In the genomic region with DNA sequence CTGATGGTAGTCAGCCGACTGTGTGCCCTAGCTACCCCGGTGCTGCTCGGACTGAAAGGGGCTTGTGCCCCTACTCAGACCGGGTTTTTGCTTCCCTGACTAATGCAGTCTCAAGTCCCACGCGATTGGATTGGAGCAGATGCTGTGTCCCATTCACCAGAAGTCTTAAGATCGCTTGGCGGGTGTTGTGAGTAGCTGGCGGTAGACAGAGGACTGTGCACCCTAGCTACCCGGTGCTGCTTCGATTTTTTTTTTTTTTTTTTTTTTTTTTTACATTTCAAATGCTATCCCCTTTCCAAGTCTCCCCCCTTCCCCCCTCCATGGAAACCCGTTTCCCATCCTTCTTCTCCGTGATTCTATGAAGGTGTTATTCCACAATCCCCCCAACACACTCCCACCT, we compare ENCODE assay signal across 6 mouse cellular contexts.
A peak's percentile ranks its signal among the peaks of the same experiment; 100 is the strongest.
DNase-seq lines count a peak whose midpoint lies in the region; TF ChIP-seq lines count a peak whose summit lies in the region.
"Not testable (repeated sequence)": the region's sequence is repeated elsewhere in the genome, so short reads cannot be mapped to it uniquely, and the experiment has no call there.

No protein-coding gene starts in this region.

- not testable (repeated sequence) for TF ChIP-seq EP300 in ES-Bruce4 (IDR thresholded peaks at IDR 0.05; ENCODE audit: insufficient read depth, low read depth, low read length)

- H3K9ac ChIP-seq in ES-Bruce4 (ENCODE audit: low read depth, poor library complexity, severe bottlenecking) (peak overlapping the region; percentile 42), ES-E14 (ENCODE audit: insufficient read depth, low read depth, low read length, poor library complexity, severe bottlenecking) (peak overlapping the region; percentile 54; the same call in 1 of the 2 replicates)

- DNase-seq in ES-CJ7 (ENCODE audit: low read depth, low spot score) (peak; percentile 76), ES-E14 (ENCODE audit: low read depth, low spot score) (peak; percentile 21), R1 (ENCODE audit: low read depth, low spot score) (peak; percentile 75), ZHBTc4 (ENCODE audit: low read depth, low spot score) (peak; percentile 77)

- not testable (repeated sequence) for H3K9me3 ChIP-seq in E14TG2a.4 (ENCODE audit: low read length); ES-Bruce4 (replicated peaks; ENCODE audit: control insufficient read depth, insufficient read depth, low read length, poor library complexity, severe bottlenecking); ES-E14 (ENCODE audit: control insufficient read depth, insufficient read depth, low read depth, low read length)

- H3K27me3 ChIP-seq in E14TG2a.4 (ENCODE audit: insufficient read depth, low read length); ES-Bruce4 (ENCODE audit: control insufficient read depth, insufficient read depth, low read length, poor library complexity, severe bottlenecking): not testable (repeated sequence)

- H3K4me3 ChIP-seq in E14TG2a.4 (replicated peaks; ENCODE audit: low read length) (peak overlapping the region; percentile 76), ES-Bruce4 (ENCODE audit: low read depth, low read length) (peak overlapping the region; percentile 50), ES-E14 (ENCODE audit: insufficient read depth in 1 of 2, low read depth in 1 of 2, low read length in 2 of 2, poor library complexity in 1 of 2, severe bottlenecking in 1 of 2) (peak overlapping the region; percentile 56 to 63)

- not testable (repeated sequence) for TF ChIP-seq CTCF in E14TG2a.4 (conservative IDR thresholded peaks at IDR 0.05; ENCODE audit: low read length); ES-Bruce4 (IDR thresholded peaks at IDR 0.05; ENCODE audit: low read depth, low read length)

- H3K36me3 ChIP-seq in E14TG2a.4 (ENCODE audit: insufficient read depth, low read length); ES-Bruce4 (ENCODE audit: control insufficient read depth, insufficient read depth, low read length, poor library complexity, severe bottlenecking); ES-E14 (ENCODE audit: control insufficient read depth, insufficient read depth, low read length, poor library complexity, severe bottlenecking): not testable (repeated sequence)

- not testable (repeated sequence) for H3K27ac ChIP-seq in ES-Bruce4 (ENCODE audit: insufficient read depth, low read length); ES-E14 (ENCODE audit: insufficient read depth, low read depth, low read length, poor library complexity, severe bottlenecking)

- not testable (repeated sequence) for H3K4me1 ChIP-seq in E14TG2a.4 (replicated peaks; ENCODE audit: low read depth, low read length); ES-Bruce4 (ENCODE audit: control insufficient read depth, insufficient read depth, low read length); ES-E14 (ENCODE audit: control insufficient read depth in 2 of 2, insufficient read depth in 2 of 2, low read length in 2 of 2, poor library complexity in 1 of 2)

- not testable (repeated sequence) for TF ChIP-seq POLR2A in ES-Bruce4 (IDR thresholded peaks at IDR 0.05; ENCODE audit: insufficient read depth, low read length)

- in situ Hi-C loops in ES-E14 (cut with MboI; ENCODE audit: low sequenced_read_pairs in 2 of 2, unreplicated experiment in 2 of 2) = not testable (repeated sequence)

TF ChIP-seq in ES-E14, 5 proteins besides CTCF, POLR2A, EP300 and RAD21:
- peak; percentile 90 for TF ChIP-seq ZNF384 (IDR thresholded peaks at IDR 0.05; ENCODE audit: low read depth, low read length)
TF ChIP-seq in ES-E14: peak in this region for 1; not testable (repeated sequence) for 4.

Comparison
In these comparisons a context has a peak if more than half of its experiments do, and no peak if none do; other contexts are left out.
1. DNase-seq: peak in every context shown above with its lines; median percentile 77 in ZHBTc4; 76 in ES-CJ7; 75 in R1; 21 in ES-E14.